Mouse (Mus musculus): ENCODE results near the gene Tmem169.

GRCm38 (mm10) chr1:72312701-72313398 is 28.7 kb downstream of the Tmem169 start:
- no peak for TF ChIP-seq POLR2A (IDR thresholded peaks at IDR 0.05; ENCODE audit: extremely low read depth, insufficient read depth, low read length)
- TF ChIP-seq CTCF (IDR thresholded peaks at IDR 0.05; ENCODE audit: extremely low read depth, insufficient read depth, low read length): no peak
